Mouse (Mus musculus) embryo, embryonic 10.5 days (tissue): ENCODE results near the gene Casq1.
A peak's percentile ranks its signal among the peaks of the same experiment; 100 is the strongest.

Source experiments
- DNase-seq: peaks from one replicate; pipeline ENCODE4 v3.0.0-alpha.2; 2015; ENCODE audit warnings: low spot score

Gene Casq1

GRCm38 (mm10) chr1:172183056-172183455, 36.6 kb downstream of the Casq1 start:
- no peak for DNase-seq

DNA sequence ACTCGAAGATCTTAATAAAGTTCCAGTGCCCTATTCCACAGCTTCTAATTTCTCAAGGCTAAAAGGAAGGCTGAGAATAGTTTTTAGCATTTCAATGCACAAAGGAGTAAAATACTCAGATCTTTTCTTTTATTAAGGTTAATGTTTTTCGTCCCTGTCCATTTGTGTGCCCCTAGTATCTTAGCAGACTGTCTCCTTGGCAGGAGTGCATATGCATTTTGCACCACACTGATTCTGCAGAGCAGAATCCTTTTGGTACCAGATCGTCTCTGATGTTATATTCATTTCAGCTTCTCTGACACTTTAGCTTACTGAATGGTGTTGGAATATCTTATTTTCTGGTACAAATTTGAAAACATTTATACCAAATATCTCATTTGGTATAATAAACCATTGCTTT, 37.9 kb downstream of the Casq1 start:
- no peak for DNase-seq

GRCm38 (mm10) chr1:172180881-172181280, 38.8 kb downstream of the Casq1 start:
- no peak for DNase-seq

GRCm38 (mm10) chr1:172179102-172179501, 40.6 kb downstream of the Casq1 start:
- DNase-seq = no peak

DNA sequence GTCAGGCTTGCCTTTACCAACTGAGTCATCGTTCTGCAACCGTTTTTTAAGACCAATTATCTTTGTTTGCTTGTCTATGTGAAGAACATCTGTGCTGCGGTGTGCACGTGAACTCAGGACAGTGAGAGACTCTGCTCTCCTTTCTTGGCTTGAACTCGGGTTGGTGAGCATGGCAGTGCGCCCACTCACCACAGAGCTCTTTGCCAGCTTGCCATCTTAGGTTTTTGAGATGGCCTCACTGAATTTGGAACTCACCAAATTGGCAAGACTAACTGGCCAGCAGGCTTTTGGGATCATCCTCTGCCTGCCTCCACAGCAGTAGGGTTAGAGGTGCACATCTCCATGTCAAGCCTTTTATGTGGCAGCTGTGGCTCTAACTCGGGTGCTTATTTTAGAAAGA, 41.9 kb downstream of the Casq1 start:
- DNase-seq = no peak

DNA sequence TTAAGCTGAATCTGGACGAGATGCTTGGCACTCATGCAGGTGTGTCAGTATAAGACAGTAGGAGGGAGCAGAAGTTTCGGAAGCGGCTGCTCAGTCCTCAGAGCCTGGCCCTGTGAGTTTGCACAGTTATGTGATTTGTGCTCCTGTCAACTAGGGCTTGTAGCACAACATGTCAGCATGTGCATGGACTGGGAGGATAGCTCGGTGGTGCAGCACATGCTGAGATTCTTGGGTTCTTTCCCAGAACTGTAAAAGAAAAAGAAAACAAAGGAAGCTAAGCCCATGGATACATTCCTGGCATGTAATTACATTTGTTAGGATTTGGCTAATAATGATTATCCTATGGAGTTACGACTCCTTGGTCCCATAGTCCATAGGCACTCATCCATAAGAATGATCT, 46.5 kb downstream of the Casq1 start:
- DNase-seq = no peak

GRCm38 (mm10) chr1:172172381-172172780, 47.3 kb downstream of the Casq1 start:
- no peak for DNase-seq

DNA sequence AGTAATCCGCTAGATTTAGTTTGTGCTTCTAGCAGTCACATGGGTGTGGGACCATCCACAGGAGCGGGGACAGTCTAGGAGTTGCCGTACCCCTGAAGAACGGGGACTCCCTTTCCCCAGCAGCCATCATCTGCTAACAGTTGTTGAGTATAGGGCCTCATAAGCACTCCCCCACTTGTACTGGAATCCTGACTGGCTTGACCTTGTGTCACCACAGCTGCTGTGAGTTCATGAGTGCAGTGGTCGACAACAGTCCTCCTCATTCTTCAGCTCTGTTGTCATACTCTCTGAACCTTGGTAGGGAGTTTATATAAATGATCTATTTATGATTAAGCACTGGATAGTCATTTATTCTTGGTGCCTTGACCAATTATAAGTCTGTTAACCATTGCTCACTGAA, 49.9 kb downstream of the Casq1 start:
- no peak for DNase-seq

DNA sequence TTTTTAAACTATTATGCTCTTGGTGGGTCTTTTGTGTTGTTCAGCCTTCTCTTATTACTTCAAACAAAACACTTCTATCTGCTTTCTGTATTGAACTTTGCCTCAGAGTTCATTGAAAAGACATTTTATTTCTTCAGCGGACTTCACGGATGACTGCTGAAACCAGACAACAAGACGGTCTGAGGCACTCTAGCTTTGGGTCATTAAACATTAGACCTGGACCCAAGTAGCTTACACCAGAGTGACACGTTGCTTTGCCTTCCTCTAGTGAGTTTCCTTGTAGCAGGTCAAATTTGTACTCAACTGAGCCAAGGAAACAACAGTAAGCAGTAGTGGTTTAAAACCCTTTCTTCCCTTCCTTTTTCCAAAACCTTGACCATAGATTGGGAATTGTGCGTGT, 51.8 kb downstream of the Casq1 start:
- no peak for DNase-seq

DNA sequence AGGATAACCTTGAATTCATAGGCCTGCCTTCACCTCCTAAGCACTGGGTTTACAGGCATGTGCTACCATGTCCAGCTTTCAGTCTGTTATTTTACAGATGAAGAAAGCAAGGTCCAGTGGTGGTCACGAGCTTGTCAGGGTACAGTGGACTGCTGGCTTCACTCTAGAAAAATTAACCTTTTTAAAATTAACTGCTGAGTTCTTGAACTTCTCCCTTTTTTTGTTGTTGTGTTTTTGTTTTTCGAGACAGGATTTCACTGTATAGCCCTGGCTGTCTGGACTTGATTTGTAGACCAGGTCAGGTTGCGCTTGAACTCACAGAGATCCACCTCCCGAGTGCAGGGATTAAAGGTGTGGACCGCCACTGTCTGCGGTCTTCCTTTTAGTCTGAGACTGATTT, 56.7 kb downstream of the Casq1 start:
- no peak for DNase-seq

- DNase-seq = peak; percentile 54
Observed at GRCm38 (mm10) chr1:172162009-172162408, 57.7 kb downstream of the Casq1 start.

GRCm38 (mm10) chr1:172160508-172160907, 59.2 kb downstream of the Casq1 start:
- DNase-seq = no peak

- no peak for DNase-seq
Observed at GRCm38 (mm10) chr1:172159970-172160369, 59.7 kb downstream of the Casq1 start.
